Mouse (Mus musculus): ENCODE measurements around the gene Trit1.

Gene Trit1

GRCm38 (mm10) chr4:123068646-123069045 lies 52.2 kb downstream of the Trit1 start:
- TF ChIP-seq CTCF (conservative IDR thresholded peaks at IDR 0.05; ENCODE audit: low read length): no peak
- H3K4me1 ChIP-seq (replicated peaks; ENCODE audit: low read depth, low read length): no peaks in the 10 kb centered on the region; the same call in 1 of the 2 replicates
- H3K4me3 ChIP-seq (replicated peaks; ENCODE audit: low read length): no peak overlapping the region
- peaks cover 30% of the 10 kb centered on the region for H3K27me3 ChIP-seq (ENCODE audit: insufficient read depth, low read length)
- H3K36me3 ChIP-seq (ENCODE audit: insufficient read depth, low read length): no peaks in the 10 kb centered on the region
- H3K9me3 ChIP-seq (ENCODE audit: low read length): no peaks in the 10 kb centered on the region

DNA sequence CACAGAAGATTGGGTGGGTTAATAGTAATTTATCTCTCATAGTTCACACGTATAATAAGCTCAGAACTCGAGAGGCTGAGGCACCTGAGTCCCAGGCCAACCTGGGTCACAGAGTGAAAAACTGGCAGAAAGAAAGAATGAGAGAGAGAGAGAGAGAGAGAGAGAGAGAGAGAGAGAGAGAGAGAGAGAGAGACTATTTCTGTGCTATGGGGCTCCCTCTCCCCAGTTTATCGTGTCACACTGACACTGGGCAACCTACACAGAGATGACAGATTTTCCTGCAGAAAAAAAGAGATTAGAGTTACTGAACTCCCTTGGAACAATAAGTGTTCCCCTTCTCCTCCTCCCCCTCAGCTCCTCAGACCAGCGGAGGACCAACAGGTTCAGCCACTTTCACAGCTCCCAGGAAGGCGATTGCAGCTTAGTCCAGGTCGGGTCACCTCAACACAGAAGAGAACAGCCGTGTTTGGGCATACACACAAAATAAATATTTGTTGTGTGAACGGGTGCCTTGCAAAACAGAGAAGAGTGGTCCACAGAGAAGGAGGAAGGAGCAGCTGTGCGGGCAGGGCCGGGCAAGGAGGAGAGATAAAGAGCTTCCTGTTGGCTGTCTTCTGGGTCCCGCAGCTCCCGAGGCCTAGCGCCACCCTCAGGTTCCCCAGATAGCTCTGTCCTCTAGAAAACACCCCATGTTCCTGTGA lies 55.0 kb downstream of the Trit1 start:
- peaks cover 37% of the 10 kb centered on the region for H3K27me3 ChIP-seq (ENCODE audit: insufficient read depth, low read length)
- H3K36me3 ChIP-seq (ENCODE audit: insufficient read depth, low read length): no peaks in the 10 kb centered on the region
- no peaks in the 10 kb centered on the region; the same call in 1 of the 2 replicates for H3K4me1 ChIP-seq (replicated peaks; ENCODE audit: low read depth, low read length)
- no peaks in the 10 kb centered on the region for H3K9me3 ChIP-seq (ENCODE audit: low read length)
- TF ChIP-seq NANOG (IDR thresholded peaks at IDR 0.05; ENCODE audit: borderline replicate concordance, low read length): no peak
- no peak for TF ChIP-seq POU5F1 (IDR thresholded peaks at IDR 0.05; ENCODE audit: borderline replicate concordance, low read length)
- no peak for TF ChIP-seq CTCF (conservative IDR thresholded peaks at IDR 0.05; ENCODE audit: low read length)
- no peak overlapping the region for H3K4me3 ChIP-seq (replicated peaks; ENCODE audit: low read length)

- Histone ChIP-seq H3K4me3 (replicated peaks; ENCODE audit: low read length) (no peak overlapping the region), H3K36me3 (ENCODE audit: insufficient read depth, low read length) (no peaks in the 10 kb centered on the region), H3K4me1 (replicated peaks; ENCODE audit: low read depth, low read length) (no peaks in the 10 kb centered on the region; the same call in 1 of the 2 replicates), H3K9me3 (ENCODE audit: low read length) (no peaks in the 10 kb centered on the region), H3K27me3 (ENCODE audit: insufficient read depth, low read length) (peaks cover 36% of the 10 kb centered on the region)
- TF ChIP-seq NANOG (IDR thresholded peaks at IDR 0.05; ENCODE audit: borderline replicate concordance, low read length): no peak
- no peak for TF ChIP-seq CTCF (conservative IDR thresholded peaks at IDR 0.05; ENCODE audit: low read length)
- no peak for TF ChIP-seq POU5F1 (IDR thresholded peaks at IDR 0.05; ENCODE audit: borderline replicate concordance, low read length)
Observed at GRCm38 (mm10) chr4:123076928-123077327, 60.5 kb downstream of the Trit1 start.

GRCm38 (mm10) chr4:123078231-123078630 lies 61.8 kb downstream of the Trit1 start:
- TF ChIP-seq CTCF (conservative IDR thresholded peaks at IDR 0.05; ENCODE audit: low read length) (no peak), NANOG (IDR thresholded peaks at IDR 0.05; ENCODE audit: borderline replicate concordance, low read length) (no peak), POU5F1 (IDR thresholded peaks at IDR 0.05; ENCODE audit: borderline replicate concordance, low read length) (no peak)
- Histone ChIP-seq H3K36me3 (ENCODE audit: insufficient read depth, low read length) (no peaks in the 10 kb centered on the region), H3K4me3 (replicated peaks; ENCODE audit: low read length) (no peak overlapping the region), H3K4me1 (replicated peaks; ENCODE audit: low read depth, low read length) (peaks cover 6% of the 10 kb centered on the region), H3K27me3 (ENCODE audit: insufficient read depth, low read length) (peaks cover 40% of the 10 kb centered on the region), H3K9me3 (ENCODE audit: low read length) (no peaks in the 10 kb centered on the region)

GRCm38 (mm10) chr4:123080791-123081190 lies 64.4 kb downstream of the Trit1 start:
- Histone ChIP-seq H3K4me1 (replicated peaks; ENCODE audit: low read depth, low read length) (peaks cover 6% of the 10 kb centered on the region), H3K9me3 (ENCODE audit: low read length) (no peaks in the 10 kb centered on the region), H3K36me3 (ENCODE audit: insufficient read depth, low read length) (no peaks in the 10 kb centered on the region), H3K4me3 (replicated peaks; ENCODE audit: low read length) (0 out of 2 replicates have a peak overlapping the region, but pooled peaks have one; percentile 17), H3K27me3 (ENCODE audit: insufficient read depth, low read length) (peaks cover 30% of the 10 kb centered on the region)
- TF ChIP-seq NANOG (IDR thresholded peaks at IDR 0.05; ENCODE audit: borderline replicate concordance, low read length): no peak
- TF ChIP-seq POU5F1 (IDR thresholded peaks at IDR 0.05; ENCODE audit: borderline replicate concordance, low read length): no peak
- TF ChIP-seq CTCF (conservative IDR thresholded peaks at IDR 0.05; ENCODE audit: low read length): no peak

DNA sequence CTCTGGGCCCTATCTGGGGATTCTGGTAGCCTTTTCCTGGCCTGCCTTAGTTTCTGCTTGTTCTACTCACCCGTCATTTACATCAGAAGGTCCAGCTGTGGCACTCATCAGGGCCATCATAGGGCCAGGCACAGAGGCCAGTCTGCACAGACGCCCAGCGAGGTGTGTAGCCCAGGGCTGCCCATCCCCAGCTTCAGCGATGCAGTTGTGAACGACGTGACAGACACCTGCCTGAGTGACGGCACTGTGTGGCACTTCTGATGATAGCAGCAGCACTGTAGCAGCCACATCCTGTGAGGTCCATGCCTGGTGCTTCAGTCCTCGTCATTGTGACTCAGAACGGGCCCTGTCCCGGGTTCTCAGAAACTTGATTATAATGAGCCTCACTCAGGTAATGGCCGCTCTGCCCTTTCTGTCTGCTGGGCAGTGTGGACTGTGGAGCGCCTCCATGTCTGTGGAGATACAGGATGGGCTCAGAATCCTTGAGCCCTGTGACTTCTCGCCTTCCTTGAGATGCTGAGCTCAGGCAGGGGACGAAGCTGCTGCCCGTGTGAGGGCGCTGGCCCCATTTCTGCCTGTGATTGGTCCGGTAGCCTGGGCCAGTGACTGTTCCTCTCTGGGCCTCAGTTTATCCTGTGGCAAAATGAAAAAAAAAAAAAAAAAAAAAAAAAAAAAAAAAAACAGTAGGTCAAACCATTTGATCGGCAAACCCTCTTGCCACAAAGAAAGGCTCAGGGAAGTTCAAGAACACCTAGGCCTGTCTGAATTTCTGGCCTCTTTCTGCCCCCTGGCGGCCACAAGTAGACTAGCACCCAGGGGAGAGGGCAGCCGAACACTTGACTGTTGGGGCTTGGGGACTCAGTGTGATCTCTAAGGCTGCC lies 66.1 kb downstream of the Trit1 start:
- no peaks in the 10 kb centered on the region for H3K36me3 ChIP-seq (ENCODE audit: insufficient read depth, low read length)

GRCm38 (mm10) chr4:123083323-123083902 lies 67.0 kb downstream of the Trit1 start:
- TF ChIP-seq NANOG (IDR thresholded peaks at IDR 0.05; ENCODE audit: borderline replicate concordance, low read length) (no peak), POU5F1 (IDR thresholded peaks at IDR 0.05; ENCODE audit: borderline replicate concordance, low read length) (no peak), CTCF (conservative IDR thresholded peaks at IDR 0.05; ENCODE audit: low read length) (no peak)
- H3K27me3 ChIP-seq (ENCODE audit: insufficient read depth, low read length): peaks cover 27% of the 10 kb centered on the region
- H3K4me3 ChIP-seq (replicated peaks; ENCODE audit: low read length): no peak overlapping the region
- H3K9me3 ChIP-seq (ENCODE audit: low read length): no peaks in the 10 kb centered on the region
- no peaks in the 10 kb centered on the region for H3K36me3 ChIP-seq (ENCODE audit: insufficient read depth, low read length)
- H3K4me1 ChIP-seq (replicated peaks; ENCODE audit: low read depth, low read length): peaks cover 6% of the 10 kb centered on the region

More for the DNA sequence above, 66.1 kb downstream of the Trit1 start:
- Histone ChIP-seq H3K9me3 (ENCODE audit: low read length) (no peaks in the 10 kb centered on the region), H3K4me3 (replicated peaks; ENCODE audit: low read length) (no peak overlapping the region), H3K27me3 (ENCODE audit: insufficient read depth, low read length) (peaks cover 30% of the 10 kb centered on the region), H3K4me1 (replicated peaks; ENCODE audit: low read depth, low read length) (peaks cover 6% of the 10 kb centered on the region)
- peak; percentile 86 for TF ChIP-seq CTCF (conservative IDR thresholded peaks at IDR 0.05; ENCODE audit: low read length)
- no peak for TF ChIP-seq NANOG (IDR thresholded peaks at IDR 0.05; ENCODE audit: borderline replicate concordance, low read length)

- peaks cover 6% of the 10 kb centered on the region for H3K4me1 ChIP-seq (replicated peaks; ENCODE audit: low read depth, low read length)
- TF ChIP-seq CTCF (conservative IDR thresholded peaks at IDR 0.05; ENCODE audit: low read length) (no peak), NANOG (IDR thresholded peaks at IDR 0.05; ENCODE audit: borderline replicate concordance, low read length) (no peak), POU5F1 (IDR thresholded peaks at IDR 0.05; ENCODE audit: borderline replicate concordance, low read length) (no peak)
Observed at GRCm38 (mm10) chr4:123085290-123085689, 68.9 kb downstream of the Trit1 start.

More at GRCm38 (mm10) chr4:123085290-123085689, 68.9 kb downstream of the Trit1 start:
- Histone ChIP-seq H3K36me3 (ENCODE audit: insufficient read depth, low read length) (no peaks in the 10 kb centered on the region), H3K9me3 (ENCODE audit: low read length) (no peaks in the 10 kb centered on the region), H3K4me3 (replicated peaks; ENCODE audit: low read length) (no peak overlapping the region), H3K27me3 (ENCODE audit: insufficient read depth, low read length) (peaks cover 17% of the 10 kb centered on the region)

Measured in E14TG2a.4 (cell line).